14 mouse cellular contexts compared by ENCODE assay signal in the genomic region with DNA sequence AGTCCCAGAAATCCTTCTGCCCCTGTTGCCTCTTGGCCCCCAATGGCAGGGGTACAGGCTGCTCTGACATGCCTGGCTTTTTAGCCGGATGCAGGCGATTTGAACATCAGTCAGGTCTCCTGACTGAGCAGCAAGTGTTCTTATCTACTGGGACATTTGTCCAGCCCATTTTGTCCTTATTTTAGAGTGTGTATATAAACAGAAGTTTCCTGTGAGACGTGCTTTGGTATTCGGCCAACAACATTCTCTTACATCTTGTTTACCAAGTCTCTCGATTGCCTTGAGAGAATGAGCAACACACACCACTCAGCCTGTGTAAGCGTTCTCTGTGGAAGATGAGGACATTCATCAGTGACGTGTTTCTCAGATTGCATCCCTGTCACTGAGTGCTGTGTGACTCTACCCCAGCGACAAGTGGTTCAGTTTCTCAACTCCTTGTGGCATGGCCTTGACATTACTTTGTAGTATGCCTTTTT. TPM values are rescaled to one million over a fixed set of nuclear protein-coding genes. Genes with fewer than 3 reads are reported as not detected.
DNase-seq lines count a peak whose midpoint lies in the region; TF ChIP-seq lines count a peak whose summit lies in the region.
"Had no signal": no experiment of that assay in that cellular context is flagged by ENCODE, and none has a peak within 500 bp of the region (broad histone marks: within the 10 kb centered on the region; RNA-seq: fewer than 3 reads in every experiment).

No protein-coding gene starts in this region.

- TF ChIP-seq CTCF in liver, adult 2 months (IDR thresholded peaks at IDR 0.05; ENCODE audit: low read depth, low read length) = no peak

- peak overlapping the region; percentile 62 for H3K27ac ChIP-seq in liver, adult 2 months (replicated peaks; ENCODE audit: insufficient read depth, low read depth, low read length)
- H3K27ac ChIP-seq: stomach, embryonic 15.5 days had no signal

- WGBS in liver, adult 2 months = 54% methylated on average over 8 of the region's 8 CpGs

- no peak overlapping the region for H3K4me3 ChIP-seq in liver, adult 2 months (ENCODE audit: insufficient read depth, low read depth, low read length)
- H3K4me3 ChIP-seq: stomach, embryonic 15.5 days had no signal

- H3K4me1 ChIP-seq in liver, adult 2 months (ENCODE audit: control insufficient read depth, insufficient read depth, low read length) = peaks cover 3% of the 10 kb centered on the region; the same call in 1 of the 2 replicates

- no peaks in the 10 kb centered on the region for H3K36me3 ChIP-seq in liver, adult 2 months (ENCODE audit: control insufficient read depth, insufficient read depth, low read length)
- H3K36me3 ChIP-seq: stomach, embryonic 15.5 days had no signal

- H3K27me3 ChIP-seq in liver, adult 2 months (ENCODE audit: control insufficient read depth, insufficient read depth, low read length) = no peaks in the 10 kb centered on the region
- H3K27me3 ChIP-seq: Patski; stomach, embryonic 15.5 days had no signal

- no peaks in the 10 kb centered on the region for H3K79me2 ChIP-seq in liver, adult 2 months (ENCODE audit: control insufficient read depth, insufficient read depth, low read length)

- no peak for TF ChIP-seq POLR2A in liver, adult 2 months (IDR thresholded peaks at IDR 0.05; ENCODE audit: extremely low read depth, insufficient read depth, low read length)

- no peak overlapping the region for H3K9ac ChIP-seq in liver, adult 2 months (ENCODE audit: low read depth, low read length)
- H3K9ac ChIP-seq: stomach, embryonic 15.5 days had no signal

- peak; percentile 69 for DNase-seq in adrenal gland, adult 8-10 months
- no peak for DNase-seq in adrenal gland, postnatal 4 days (ENCODE audit: low spot score in 2 of 2)
- peak; percentile 58 for DNase-seq in liver, adult 2 months (ENCODE audit: extremely low read depth, low read depth, low spot score)
- DNase-seq in liver = no peak
- peak; percentile 33 for DNase-seq in heart, postnatal 4 days
- peak; percentile 76 to 84 for DNase-seq in lung, postnatal 4 days
- DNase-seq in frontal cortex, adult 2 months (ENCODE audit: extremely low spot score in 1 of 2, low spot score in 1 of 2) = no peak
- no peak for DNase-seq in layer of hippocampus, adult 9-10 months (ENCODE audit: low spot score)
- DNase-seq: B cell, adult 2 months; cerebellum, adult 11 months; gastrocnemius, postnatal 36 days; layer of hippocampus, adult 9-11 months had no signal

RNA-seq across cellular contexts. Expression of gene Eif4h, which starts 5.4 kb away (rescaled TPM):
- 100 to 1,000 TPM; 241 to 258 (median 257) TPM for total RNA-seq in adrenal gland, adult 8-10 months (2022)
- total RNA-seq in adrenal gland, postnatal 4 days (2021) = 100 to 1,000 TPM; 336 to 353 TPM
- 139 and 146 TPM in 2 replicates for total RNA-seq in liver, adult 2 months (2014; rRNA removed)
- 127 and 134 TPM in 2 replicates for polyA plus RNA-seq in liver, adult 2 months (2012; rRNA removed)
- total RNA-seq in heart, postnatal 4 days (2021) = 100 to 1,000 TPM; 250 to 262 TPM
- 343 and 362 TPM in 2 replicates for polyA plus RNA-seq in frontal cortex, adult 2 months (2012; rRNA removed)

RNA-seq across cellular contexts. Expression of gene Lat2, which starts 29.9 kb away (rescaled TPM):
- total RNA-seq in adrenal gland, adult 8-10 months (2022) = 10 to 100 TPM in 2 of 4 experiments, 1 to 10 TPM in 2; 4.8 to 11.3 (median 8.0) TPM
- 1 to 10 TPM; 4.3 to 4.4 TPM for total RNA-seq in adrenal gland, postnatal 4 days (2021)
- total RNA-seq in liver, adult 2 months (2014; rRNA removed) = 0.60 and 1.0 TPM in 2 replicates
- polyA plus RNA-seq in liver, adult 2 months (2012; rRNA removed) = 0.51 and 1.4 TPM in 2 replicates
- 1 to 10 TPM; 2.9 to 4.3 TPM for total RNA-seq in heart, postnatal 4 days (2021)
- 5.3 and 5.6 TPM in 2 replicates for polyA plus RNA-seq in frontal cortex, adult 2 months (2012; rRNA removed)

RNA-seq across cellular contexts. Expression of gene Limk1, which starts 43.7 kb away (rescaled TPM):
- 10 to 100 TPM; 22.4 to 25.4 (median 23.7) TPM for total RNA-seq in adrenal gland, adult 8-10 months (2022)
- total RNA-seq in adrenal gland, postnatal 4 days (2021) = 10 to 100 TPM; 31.1 to 32.3 TPM
- 0.83 and 1.1 TPM in 2 replicates for total RNA-seq in liver, adult 2 months (2014; rRNA removed)
- 2.1 and 2.7 TPM in 2 replicates for polyA plus RNA-seq in liver, adult 2 months (2012; rRNA removed)
- 10 to 100 TPM; 13.5 to 14.9 TPM for total RNA-seq in heart, postnatal 4 days (2021)
- 46.2 and 50.7 TPM in 2 replicates for polyA plus RNA-seq in frontal cortex, adult 2 months (2012; rRNA removed)

Comparison
In these comparisons a context has a peak if more than half of its experiments do, and no peak if none do; other contexts are left out.
1. DNase-seq: peak in adrenal gland, adult 8-10 months (single experiment), liver, adult 2 months (single experiment), heart, postnatal 4 days (single experiment) and lung, postnatal 4 days (2 of 2); none in adrenal gland, postnatal 4 days (0 of 2), liver (single experiment), frontal cortex, adult 2 months (0 of 2) and layer of hippocampus, adult 9-10 months (single experiment).